Mouse (Mus musculus) embryonic fibroblast, embryonic 13.5 days (primary cell): ENCODE data around the gene Melk.

Experiments used
- CTCF ChIP-seq: IDR thresholded peaks from 2 replicates; pipeline ENCODE4 v1.5.1; 2011; ENCODE audit warnings: mild to moderate bottlenecking, control low read depth, low read length, moderate library complexity, borderline replicate concordance; ENCODE audit not compliant: insufficient read depth
- POLR2A ChIP-seq: IDR thresholded peaks from 2 replicates; pipeline ENCODE4 v1.6.1; 2011; ENCODE audit warnings: low read depth, mild to moderate bottlenecking, control low read depth, low read length, moderate library complexity

GRCm38 (mm10) chr4:44251966-44252916, 48.4 kb upstream of the Melk start:
- TF ChIP-seq POLR2A (no peak), CTCF (no peak)
